Mouse (Mus musculus) lung, postnatal 14 days (tissue): ENCODE data around the gene Tmem117.

Source experiments
- DNase-seq: peaks from one replicate; pipeline ENCODE4 v3.0.0; 2021

Gene Tmem117

GRCm38 (mm10) chr15:94904672-94905407 lies 275.8 kb downstream of the Tmem117 start:
- DNase-seq = no peak

- DNase-seq = no peak
Observed at GRCm38 (mm10) chr15:94921672-94922071, 292.6 kb downstream of the Tmem117 start.

GRCm38 (mm10) chr15:94927986-94928385 lies 299.0 kb downstream of the Tmem117 start:
- DNase-seq = no peak

GRCm38 (mm10) chr15:94930743-94931142 lies 301.7 kb downstream of the Tmem117 start:
- DNase-seq = no peak

- DNase-seq = no peak
Observed at GRCm38 (mm10) chr15:94933044-94933443, 304.0 kb downstream of the Tmem117 start.

- DNase-seq = no peak
Observed at GRCm38 (mm10) chr15:94933480-94933879, 304.4 kb downstream of the Tmem117 start.

- no peak for DNase-seq
Observed at GRCm38 (mm10) chr15:94941954-94942353, 312.9 kb downstream of the Tmem117 start.

- no peak for DNase-seq
Observed at GRCm38 (mm10) chr15:94942465-94942864, 313.4 kb downstream of the Tmem117 start.

GRCm38 (mm10) chr15:94943891-94944290 lies 314.9 kb downstream of the Tmem117 start:
- DNase-seq = no peak

- DNase-seq = no peak
Observed at GRCm38 (mm10) chr15:94951382-94952048, 322.5 kb downstream of the Tmem117 start.

- no peak for DNase-seq
Observed at GRCm38 (mm10) chr15:94956697-94957096, 327.7 kb downstream of the Tmem117 start.

GRCm38 (mm10) chr15:94957202-94957601 lies 328.2 kb downstream of the Tmem117 start:
- no peak for DNase-seq

- DNase-seq = no peak
Observed at GRCm38 (mm10) chr15:94967004-94967403, 338.0 kb downstream of the Tmem117 start.

- DNase-seq = no peak
Observed at GRCm38 (mm10) chr15:94968403-94969180, 339.6 kb downstream of the Tmem117 start.

GRCm38 (mm10) chr15:94981798-94982197 lies 352.8 kb downstream of the Tmem117 start:
- DNase-seq = no peak

GRCm38 (mm10) chr15:94995352-94995751 lies 366.3 kb downstream of the Tmem117 start:
- DNase-seq = no peak

- DNase-seq = no peak
Observed at GRCm38 (mm10) chr15:95005121-95005824, 376.2 kb downstream of the Tmem117 start.

GRCm38 (mm10) chr15:95022251-95022650 lies 393.2 kb downstream of the Tmem117 start:
- DNase-seq = no peak

- no peak for DNase-seq
Observed at GRCm38 (mm10) chr15:95024401-95024800, 395.4 kb downstream of the Tmem117 start.

- DNase-seq = no peak
Observed at GRCm38 (mm10) chr15:95028862-95029486, 399.9 kb downstream of the Tmem117 start.

- no peak for DNase-seq
Observed at GRCm38 (mm10) chr15:95029487-95029875, 400.4 kb downstream of the Tmem117 start.

- no peak for DNase-seq
Observed at GRCm38 (mm10) chr15:95042437-95042836, 413.4 kb downstream of the Tmem117 start.

GRCm38 (mm10) chr15:95044011-95044410 lies 415.0 kb downstream of the Tmem117 start:
- no peak for DNase-seq
